Mouse (Mus musculus): ENCODE measurements around the gene Dnpep.

Dnpep gene

DNA sequence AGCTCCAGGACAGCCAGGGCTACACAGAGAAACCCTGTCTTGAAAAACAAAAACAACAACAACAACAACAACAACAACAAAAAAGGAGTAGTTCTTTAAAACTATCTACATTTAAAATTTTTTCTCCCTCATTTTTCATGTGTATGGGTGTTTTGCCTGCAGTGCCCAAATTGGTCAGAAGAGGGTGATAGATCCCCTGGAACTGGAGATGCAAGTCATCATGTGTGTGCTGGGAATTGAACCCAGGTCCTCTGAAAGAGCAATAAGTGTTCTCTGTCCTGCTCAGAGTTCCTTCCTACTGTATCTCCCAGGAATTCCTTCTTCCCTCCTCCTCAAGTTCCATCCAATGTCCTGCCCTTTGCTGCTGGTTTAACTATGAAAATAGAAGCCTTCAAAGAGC, 9.7 kb upstream of the Dnpep start:
- DNase-seq (ENCODE audit: low spot score in 2 of 2), result no peak

DNA sequence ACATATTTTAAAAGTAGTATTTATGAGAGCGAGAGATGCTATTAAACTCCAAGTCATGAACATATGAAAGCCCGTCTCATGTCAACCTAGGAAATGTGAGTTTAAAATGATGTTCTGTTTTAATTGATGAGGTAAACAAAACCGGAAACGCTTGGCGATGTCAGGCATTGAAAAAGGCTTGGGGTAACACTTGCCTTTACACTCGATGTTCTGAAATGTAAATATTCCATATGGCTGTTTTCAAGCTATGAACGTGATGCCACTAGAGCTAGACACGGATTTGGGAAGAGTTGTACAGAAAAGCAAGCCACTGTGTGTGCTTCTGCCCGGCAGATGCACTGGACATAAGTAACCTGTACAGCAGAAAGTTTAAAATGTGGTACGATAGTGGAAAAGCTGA, 1.4 kb upstream of the Dnpep start:
- DNase-seq (ENCODE audit: low spot score in 2 of 2), result no peak

DNA sequence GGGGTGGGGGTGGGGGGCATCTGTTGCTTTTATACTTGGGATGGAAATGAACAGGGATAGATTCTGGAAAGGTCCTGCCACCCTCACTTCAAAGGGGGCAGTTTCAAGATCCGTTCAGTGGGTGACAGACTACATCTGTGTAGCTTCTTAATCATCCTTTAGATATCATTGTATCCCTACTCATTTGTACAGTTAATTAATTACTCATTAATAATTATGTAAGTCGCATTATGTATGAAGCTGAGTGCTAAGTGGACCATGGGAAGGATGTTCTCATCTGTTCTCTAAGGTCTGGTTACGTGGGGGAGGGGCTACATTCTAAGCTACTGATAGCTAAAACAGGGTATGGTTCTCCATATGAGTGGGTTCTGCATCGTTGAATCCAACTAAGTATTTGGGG, 946 bp upstream of the Dnpep start:
- no peak for DNase-seq (ENCODE audit: low spot score in 2 of 2)

DNA sequence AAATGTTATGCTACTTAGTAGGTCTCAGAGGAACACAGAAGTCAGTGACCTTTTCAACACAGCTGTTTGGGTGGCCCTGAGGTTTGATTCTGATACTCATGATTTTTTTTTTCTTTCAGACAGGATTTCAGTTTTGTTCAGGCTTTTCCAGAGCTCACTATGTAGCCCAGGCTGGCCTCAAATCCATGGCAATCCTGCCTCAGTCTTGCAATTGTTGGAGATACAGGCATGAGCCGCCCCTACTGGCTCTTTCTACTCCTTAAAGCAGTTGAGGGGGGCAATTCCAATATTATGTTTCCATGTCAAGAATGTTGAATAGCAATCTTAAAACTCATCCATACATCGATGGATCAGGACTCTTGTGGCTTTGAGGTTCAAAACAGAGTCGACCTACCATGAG, 511 bp upstream of the Dnpep start:
- no peak for DNase-seq (ENCODE audit: low spot score in 2 of 2)

DNA sequence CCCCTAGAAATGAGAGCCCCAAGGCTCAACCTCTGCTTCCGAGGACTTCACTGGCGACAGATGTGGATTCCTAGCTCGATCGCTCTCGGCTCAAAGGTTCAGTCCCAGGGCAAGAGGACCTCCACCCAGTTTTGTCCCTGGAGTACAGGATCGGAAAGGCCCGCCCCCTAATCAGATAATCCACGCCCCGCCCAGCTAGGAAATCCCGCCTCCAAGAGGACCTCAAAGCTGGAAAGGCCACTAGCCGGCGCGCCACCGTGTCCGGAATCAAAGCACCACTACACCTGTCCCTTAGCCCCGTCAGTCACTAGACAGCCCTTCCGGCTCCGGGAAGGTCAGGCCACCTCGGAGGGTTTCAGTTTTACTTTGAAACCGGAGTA, 939 bp downstream of the Dnpep start:
- DNase-seq (ENCODE audit: low spot score in 2 of 2), result peak; percentile 88 to 92

DNA sequence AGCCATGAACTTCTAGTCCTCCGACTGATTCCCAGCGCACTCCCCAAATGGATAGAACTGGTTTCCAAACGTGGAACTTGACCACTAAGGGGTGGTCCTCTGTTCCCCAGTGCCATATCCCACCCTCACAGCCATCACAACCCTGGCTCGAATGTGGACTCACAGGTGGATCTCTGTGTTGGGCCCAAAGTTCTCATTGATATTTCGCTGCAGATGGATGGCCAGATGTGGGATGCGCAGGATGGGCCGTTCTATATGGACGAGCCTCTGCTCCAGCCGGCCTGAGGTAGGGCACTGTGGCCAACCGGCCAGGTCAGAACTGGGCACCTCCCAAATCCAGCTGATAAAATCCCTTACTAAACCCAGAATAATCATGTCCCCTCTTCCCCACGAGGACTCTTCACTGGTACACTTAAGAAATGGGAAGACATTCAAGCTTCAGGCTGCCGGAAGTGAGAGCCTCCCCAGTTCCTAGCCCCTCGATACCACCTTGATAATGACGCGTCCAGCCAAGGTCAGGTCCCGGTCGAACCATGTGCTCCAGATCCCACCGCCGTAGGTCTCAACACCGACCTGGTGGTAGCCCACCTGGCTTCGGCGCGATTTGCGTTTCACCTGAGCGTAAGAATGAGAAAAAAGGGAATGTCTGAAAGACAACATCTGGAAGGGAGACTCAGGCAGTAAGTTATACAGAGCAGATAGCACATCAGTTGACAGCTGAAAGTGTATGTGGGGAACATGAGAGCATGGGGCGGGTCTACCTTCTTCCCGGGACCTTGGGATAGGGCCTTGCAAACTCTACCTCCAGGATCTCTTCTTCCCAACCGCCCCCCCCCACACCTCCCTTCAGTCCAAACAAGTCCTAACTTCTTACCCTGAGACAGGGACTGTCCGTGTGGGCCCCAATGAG, 2.1 kb downstream of the Dnpep start:
- no peak for DNase-seq (ENCODE audit: low spot score in 2 of 2)

DNA sequence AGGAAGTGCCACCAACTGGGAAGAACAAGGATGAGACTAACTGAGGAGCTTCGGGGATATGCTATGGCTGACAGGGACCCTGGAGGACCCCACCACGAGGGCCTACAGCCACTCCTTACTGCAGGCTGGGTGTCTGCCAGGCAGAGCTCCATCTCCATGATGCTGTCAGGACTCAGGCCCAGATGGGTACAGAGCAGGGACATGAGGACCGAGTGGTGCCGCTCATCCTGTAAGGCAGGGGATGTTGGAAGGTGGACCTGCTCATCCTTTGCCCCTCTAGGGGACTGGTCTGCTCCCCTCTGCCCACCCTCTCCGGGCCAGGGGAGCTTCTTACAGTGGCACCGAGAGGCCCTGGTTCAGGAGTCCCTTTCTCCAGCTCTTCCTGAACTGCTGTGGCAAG, 2.8 kb downstream of the Dnpep start:
- no peak for DNase-seq (ENCODE audit: low spot score in 2 of 2)

DNA sequence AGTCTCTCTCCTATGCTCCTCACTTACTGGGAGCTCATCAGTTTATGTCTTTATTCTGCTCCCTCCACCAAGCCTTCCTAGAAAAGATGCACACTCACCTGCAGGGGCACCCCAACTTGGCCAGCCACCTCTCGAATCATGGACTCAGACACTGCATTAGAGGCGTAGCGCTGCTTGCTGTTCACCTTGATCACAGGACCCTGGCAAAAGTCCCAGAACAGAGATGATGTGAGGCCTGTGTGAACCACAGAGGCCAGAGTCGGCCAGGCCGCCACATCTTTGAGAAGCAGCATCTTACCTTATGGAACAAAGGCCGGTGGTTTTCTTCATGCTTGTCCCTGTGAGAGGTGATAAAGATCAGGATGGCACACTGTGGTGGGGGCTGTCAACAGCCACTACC, 6.1 kb downstream of the Dnpep start:
- no peak for DNase-seq (ENCODE audit: low spot score in 2 of 2)

DNA sequence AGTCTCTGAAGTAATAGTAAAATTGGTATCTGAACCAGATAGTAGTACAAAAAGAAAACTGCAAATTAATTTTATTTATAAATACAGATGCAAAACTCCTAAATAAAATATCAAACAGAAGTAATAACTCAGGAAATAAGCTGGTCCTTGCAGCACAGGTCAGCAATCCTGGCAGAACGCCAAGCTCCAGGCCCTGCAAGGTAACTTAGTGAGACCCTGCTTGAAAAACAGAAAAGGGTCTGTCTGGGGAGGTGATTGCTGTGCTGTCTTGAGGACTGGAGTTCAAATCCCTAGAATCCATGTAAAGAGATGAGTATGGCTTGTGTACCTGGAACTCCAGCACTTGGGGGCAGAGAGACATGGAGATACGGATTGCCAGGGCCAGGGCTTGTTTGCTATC, 13.1 kb downstream of the Dnpep start:
- DNase-seq (ENCODE audit: low spot score in 2 of 2), result no peak

DNA sequence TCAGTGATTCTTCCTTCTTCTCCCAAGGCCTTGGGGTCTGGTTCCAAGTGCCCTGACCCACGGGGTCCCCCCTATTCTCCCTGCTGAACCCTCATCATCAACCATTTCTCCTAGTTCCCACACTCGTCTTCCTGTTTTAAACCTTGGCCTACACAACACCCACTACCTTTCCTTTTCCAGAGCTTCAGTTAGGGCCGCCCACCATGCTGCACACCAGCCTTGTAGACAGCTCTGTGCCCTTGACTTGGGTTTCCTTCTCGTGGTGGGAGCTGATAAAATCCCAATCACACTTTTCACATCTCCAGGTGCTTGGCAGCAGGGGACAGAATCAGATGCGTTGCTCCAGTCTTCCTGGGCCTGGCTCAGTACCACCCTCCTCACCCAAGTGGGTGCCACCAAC, 23.5 kb downstream of the Dnpep start:
- DNase-seq (ENCODE audit: low spot score in 2 of 2), result no peak

DNA sequence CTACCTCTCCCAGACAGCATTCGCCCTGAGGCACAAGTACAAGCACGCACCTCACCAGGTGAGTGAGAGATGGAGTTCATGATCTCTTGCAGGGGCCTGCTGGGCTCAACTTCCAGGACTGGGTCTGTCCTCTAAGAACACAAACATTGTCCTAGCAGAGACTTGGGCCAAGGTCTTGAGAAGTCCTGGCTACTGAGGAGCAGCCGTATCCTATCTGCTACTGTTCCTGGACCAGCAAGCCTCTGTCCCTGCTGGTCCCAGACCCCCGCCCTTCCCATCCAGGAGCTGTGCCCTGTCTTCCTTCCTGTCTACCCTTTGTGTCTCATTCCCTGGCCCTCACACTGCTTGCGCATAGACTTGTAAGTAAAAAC, 24.5 kb downstream of the Dnpep start:
- no peak for DNase-seq (ENCODE audit: low spot score in 2 of 2)

DNA sequence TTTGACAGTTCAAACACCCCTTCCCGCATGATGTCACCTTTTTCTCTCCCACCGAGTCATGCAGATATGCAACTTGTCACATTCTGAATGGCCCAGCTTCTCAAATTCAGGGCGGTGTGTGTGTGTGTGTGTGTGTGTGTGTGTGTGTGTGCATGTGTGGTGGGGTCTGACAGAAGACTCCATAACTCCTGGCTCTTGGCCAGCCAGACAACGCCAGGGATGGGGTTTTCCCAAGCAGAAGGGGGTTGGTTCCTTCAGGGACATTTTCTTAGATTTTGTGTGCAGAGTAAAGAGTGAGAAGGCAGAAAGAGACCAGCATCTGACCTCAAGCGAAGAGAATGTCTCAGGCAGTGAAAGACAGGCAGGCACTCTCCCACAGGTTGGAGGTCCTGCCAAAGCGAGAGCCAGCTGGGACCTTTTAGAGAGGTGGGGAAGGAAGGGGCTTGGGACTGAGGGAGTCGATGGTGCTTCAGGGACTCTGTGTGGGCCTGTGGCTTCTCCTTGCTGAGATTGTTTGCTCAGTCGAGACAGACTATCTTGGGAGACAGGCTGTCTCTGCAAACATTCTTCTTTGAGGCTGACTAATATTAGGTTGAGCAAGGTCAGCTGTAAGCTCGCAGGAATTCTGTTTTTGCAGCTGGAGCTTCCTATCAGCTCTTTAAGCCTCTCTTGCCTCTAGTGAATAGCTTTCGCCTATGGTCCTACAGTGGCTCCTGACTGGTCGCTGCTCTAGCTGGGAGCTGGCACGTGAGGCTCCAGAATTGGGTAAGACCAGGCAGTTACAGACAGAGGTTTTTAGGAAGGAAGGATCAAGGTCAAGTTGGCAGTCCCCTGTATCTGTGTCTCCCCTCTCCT, 25.1 kb downstream of the Dnpep start:
- DNase-seq (ENCODE audit: low spot score in 2 of 2), result peak in 1 of 2 experiments; percentile 13

DNA sequence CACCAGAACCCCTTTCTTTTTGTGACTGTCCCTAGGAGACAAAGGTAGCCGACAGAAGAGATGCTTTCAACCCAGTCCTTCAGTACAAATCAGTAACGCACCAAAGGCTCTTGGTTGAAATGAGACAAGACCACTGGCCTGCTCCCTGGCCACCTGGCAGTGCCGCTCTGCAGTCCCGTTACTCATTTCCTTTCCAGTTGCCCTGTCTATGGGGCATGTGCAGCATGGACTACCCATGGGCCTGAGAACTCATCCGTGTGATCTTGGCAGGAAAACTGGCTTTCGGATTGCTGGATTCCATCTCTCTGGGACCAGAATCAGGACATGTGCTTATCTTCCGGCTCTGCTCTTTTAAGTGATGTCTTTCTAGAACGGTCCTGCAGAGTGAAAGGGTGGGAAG, 26.5 kb downstream of the Dnpep start:
- no peak for DNase-seq (ENCODE audit: low spot score in 2 of 2)

DNA sequence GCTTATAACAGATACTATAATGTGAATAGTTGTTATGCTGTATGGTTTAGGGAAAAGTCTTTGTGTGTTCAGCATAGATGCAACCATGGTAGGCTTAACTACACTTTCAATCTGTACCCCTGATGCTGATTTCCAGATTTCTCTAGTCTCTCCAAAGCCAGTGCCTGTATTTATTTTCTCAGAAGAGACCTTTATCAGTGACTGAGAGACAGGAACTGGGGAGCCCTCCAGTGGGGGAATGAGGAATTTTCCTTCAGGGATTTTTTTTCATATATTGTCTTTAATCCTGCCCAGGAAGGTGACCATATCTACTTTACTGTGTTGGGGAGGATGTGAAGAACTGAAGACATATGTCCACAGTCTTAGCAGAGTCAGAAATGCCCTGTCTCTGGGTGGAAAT, 27.2 kb downstream of the Dnpep start:
- DNase-seq (ENCODE audit: low spot score in 2 of 2), result peak in 1 of 2 experiments; percentile 19

DNA sequence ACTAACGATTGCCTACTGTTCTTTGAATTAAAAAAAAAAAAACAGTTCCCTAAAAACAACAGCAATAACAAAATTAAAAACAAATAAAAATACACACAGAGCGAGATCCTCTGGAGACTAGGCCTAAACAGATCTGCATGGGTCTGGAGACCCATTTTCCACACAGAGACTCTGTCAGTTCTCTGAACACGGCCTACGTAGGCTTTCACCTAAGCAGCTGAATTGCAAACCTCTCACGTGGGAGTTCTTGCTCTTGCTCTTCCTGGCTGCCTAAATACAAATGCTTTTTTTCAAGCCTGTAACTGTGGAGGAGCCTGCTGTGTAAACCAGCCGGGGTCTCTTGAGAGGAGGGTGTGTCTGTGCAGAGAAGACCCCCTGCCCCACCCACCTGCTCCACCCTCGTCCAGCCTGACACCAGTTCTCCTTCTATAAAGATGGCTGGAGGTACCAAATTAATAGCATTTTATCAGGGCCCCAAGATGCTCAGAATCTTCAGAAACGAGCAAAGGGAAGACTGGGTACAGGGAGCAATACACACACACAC, 27.8 kb downstream of the Dnpep start:
- no peak for DNase-seq (ENCODE audit: low spot score in 2 of 2)

DNA sequence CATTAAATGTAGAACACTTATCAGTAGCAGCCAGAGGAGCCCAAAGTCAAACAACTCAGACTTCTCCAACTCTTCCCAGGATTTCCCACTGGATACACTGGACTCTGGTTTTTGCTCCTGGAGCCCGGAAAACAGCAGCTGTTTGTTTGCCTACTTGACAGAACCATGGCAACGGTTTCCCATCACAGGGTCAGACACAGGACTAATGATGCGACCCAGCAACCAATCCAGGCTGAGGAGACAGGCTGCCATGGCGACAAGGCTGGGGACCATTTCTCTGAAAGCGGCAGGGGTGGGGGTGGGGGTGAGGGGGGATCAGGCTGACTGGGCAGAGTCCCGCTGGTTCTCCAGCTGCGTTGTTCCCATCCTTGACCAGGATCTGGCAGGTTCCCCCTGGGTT, 28.4 kb downstream of the Dnpep start:
- peak; percentile 39 to 53 for DNase-seq (ENCODE audit: low spot score in 2 of 2)

DNA sequence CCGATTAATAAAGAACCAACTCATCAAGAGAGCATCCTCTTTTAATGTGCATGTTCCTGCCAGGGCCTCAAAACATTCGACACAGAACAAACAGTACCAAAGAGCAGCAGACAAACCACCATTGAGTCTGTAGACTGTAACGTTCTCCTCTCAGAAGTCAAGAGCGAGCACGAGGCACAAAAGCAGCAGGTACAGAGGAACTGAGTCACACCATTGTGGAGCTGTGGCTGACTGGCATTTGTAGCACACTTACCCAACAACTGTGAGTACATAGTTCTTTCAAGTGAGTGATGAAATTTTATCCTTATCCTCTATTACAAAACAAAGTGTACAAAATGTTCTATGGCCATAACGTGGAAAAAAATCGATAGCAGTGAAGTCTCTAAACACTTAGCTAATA, 32.9 kb downstream of the Dnpep start:
- no peak for DNase-seq (ENCODE audit: low spot score in 2 of 2)

DNA sequence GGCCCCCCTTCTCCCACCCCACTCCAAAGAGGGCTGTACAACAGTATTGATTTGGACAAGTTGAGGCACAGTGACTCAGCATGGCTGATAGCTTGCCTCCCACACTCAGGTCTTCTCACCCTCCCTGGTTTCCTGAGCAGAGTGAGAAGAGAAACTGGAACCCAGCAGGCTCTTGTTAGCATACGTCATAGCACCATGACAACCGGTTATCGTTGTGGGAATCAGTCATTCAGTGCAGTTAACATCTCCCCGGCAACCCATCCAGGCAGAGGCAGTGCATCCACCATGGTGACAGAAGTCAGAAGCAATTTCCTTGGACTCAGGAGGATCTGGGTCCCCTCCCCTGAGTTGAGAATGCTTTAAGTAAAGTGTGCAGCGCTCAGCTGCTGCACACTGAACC, 34.8 kb downstream of the Dnpep start:
- DNase-seq (ENCODE audit: low spot score in 2 of 2), result no peak

DNA sequence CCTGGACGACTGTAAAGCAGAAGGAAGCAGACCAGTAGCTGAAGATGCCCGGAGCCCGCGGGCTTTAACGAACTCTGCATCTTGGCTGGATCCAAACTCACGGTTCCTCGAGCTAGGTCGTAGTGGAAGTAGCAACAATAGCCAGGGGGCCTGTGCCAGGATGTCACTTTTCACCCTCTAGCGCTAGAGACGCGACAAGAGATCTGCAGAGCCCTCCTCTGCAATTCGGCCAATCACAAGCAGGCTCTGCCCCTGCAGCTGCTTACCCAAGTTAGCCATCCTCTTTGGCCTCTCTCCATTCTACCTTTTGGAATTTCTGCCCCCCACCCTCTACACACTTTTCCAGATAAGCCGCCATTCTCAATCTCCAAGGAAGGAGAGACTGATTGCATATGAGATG, 39.6 kb downstream of the Dnpep start, which contains the start of gene Resp18:
Gene Resp18, minus strand, starts transcription at position 188 of the 400 bp plus-strand sequence.
- no peak for DNase-seq (ENCODE audit: low spot score in 2 of 2)

DNA sequence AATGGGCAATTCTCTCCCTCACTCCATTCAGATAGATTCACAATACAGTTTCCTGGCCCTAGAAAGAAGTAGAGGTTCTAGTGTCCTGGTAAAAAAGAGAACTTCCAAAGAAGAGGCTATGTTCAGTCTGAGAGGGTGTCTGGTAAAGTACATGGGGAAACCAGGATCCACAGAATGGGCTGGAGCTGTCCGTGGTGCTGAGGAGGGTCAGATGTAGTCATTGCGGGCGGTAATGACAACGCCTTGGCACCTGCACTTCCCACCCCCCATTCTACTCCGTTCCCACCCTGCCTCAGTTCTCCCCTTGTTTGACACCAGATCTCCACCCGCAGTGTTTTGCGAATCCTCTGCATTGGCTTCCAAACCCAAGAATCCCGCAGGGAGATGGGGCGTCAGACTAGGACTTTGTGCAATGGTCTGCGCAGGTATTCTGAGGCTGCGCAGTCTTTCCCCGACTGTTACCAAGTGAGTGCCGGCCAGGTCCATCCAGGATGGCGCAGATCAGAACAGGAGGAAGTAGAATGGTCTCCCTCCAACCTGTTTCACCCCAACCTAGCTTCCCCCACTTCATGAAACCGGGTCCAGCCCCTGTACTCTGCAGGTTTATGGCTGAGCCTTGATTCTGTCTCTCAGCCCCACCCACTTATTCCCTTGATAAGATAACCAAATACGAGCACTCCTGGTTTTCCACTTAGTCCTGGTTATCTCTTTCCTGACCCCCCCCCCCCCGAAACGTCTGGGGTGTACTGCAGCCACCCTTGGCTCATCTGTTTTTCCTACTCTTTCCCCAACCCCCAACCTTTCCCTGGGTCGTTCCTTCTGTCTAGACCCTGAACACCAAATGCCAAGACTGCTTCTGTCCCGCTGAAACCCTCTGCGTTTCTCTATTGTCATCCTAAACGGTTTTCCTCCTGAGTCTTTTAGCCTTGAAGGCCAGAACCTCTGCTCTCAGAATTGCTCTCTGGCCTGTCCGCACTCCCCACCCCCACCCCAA, 40.3 kb downstream of the Dnpep start:
- no peak for DNase-seq (ENCODE audit: low spot score in 2 of 2)

DNA sequence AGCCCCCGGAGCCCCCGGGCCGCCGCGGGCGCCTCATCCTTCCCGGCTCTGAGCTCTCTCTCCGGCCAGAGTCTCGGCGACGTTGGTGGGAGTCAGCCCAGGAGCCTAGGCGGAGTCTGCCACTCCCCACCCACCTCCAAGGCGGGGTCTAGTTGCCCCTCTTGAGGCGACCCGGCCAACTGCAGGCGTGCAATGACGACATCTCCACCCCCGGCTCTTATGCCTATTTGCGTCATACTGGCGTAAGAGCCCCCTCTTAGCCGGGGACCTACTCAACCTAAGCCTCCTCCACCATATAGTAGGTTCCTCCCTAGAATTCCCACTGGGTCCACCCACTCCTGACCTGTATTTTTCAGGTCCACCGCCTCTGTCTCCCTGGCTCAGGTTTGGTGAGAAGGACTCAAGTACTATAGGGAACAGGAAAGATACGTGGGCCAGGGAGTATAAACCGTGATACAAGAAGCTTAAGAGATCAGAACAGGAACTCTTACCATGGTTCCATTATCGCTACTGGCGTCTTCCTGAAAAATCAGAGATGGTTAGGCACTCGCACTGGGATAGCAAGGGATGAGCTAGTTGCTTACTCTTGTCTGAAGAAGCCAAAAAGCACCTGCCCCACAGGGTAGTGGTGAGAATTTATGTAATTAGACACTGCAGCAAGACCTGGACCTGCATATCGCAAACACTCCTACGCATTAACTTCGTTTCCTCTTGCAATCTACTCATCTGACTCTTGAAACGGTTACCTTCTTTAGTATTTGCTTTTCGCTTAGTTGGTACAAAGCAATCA, 53.5 kb downstream of the Dnpep start, which contains the start of gene Ptprn:
Gene Ptprn, minus strand, starts transcription at position 412 of the 790 bp plus-strand sequence.
- no peak for DNase-seq (ENCODE audit: low spot score in 2 of 2)
